Mouse (Mus musculus) myocyte (in vitro differentiated cells): Measurements from ENCODE around the gene Olfr1413.

ENCODE experiments used
- CEBPB ChIP-seq: IDR thresholded peaks from 2 replicates; pipeline ENCODE4 v1.6.1; 2011; ENCODE audit warnings: mild to moderate bottlenecking, moderate library complexity; ENCODE audit not compliant: poor library complexity, insufficient read depth, severe bottlenecking
- MAX ChIP-seq: IDR thresholded peaks from one replicate; pipeline ENCODE4 v1.6.1; 2011; ENCODE audit warnings: low read depth, mild to moderate bottlenecking, control low read depth
- MYOD1 ChIP-seq, 3 experiments: IDR thresholded peaks; one replicate each; pipeline ENCODE4 v1.6.1; 2011; ENCODE audit warnings: control low read depth in 2 of 3, low read depth in 2 of 3, mild to moderate bottlenecking in 2 of 3, moderate library complexity in 1 of 3; ENCODE audit not compliant: insufficient read length in 2 of 3, control insufficient read depth in 1 of 3
- MYOG ChIP-seq, 3 experiments: IDR thresholded peaks; one replicate each; pipeline ENCODE4 v1.6.1; 2011; ENCODE audit warnings: control low read depth in 2 of 3, low read depth in 2 of 3, mild to moderate bottlenecking in 2 of 3; ENCODE audit not compliant: insufficient read length in 2 of 3, control insufficient read depth in 1 of 3, insufficient read depth in 1 of 3
- POLR2A ChIP-seq: IDR thresholded peaks from one replicate; pipeline ENCODE4 v1.6.1; 2011; ENCODE audit warnings: low read depth, mild to moderate bottlenecking, control low read depth, moderate library complexity; ENCODE audit not compliant: insufficient read length
- POLR2AphosphoS2 ChIP-seq: IDR thresholded peaks from one replicate; pipeline ENCODE4 v1.6.1; 2011; ENCODE audit warnings: low read depth, control low read depth; ENCODE audit not compliant: insufficient read length
- SRF ChIP-seq: IDR thresholded peaks from one replicate; pipeline ENCODE4 v1.6.1; 2011; ENCODE audit warnings: low read depth; ENCODE audit not compliant: control insufficient read depth, insufficient read length
- TCF12 ChIP-seq: IDR thresholded peaks from one replicate; pipeline ENCODE4 v1.6.1; 2011; ENCODE audit warnings: mild to moderate bottlenecking, control low read depth; ENCODE audit not compliant: poor library complexity, insufficient read depth, severe bottlenecking
- USF1 ChIP-seq: IDR thresholded peaks from one replicate; pipeline ENCODE4 v1.6.1; 2011; ENCODE audit warnings: low read depth, mild to moderate bottlenecking, control low read depth, moderate library complexity

DNA sequence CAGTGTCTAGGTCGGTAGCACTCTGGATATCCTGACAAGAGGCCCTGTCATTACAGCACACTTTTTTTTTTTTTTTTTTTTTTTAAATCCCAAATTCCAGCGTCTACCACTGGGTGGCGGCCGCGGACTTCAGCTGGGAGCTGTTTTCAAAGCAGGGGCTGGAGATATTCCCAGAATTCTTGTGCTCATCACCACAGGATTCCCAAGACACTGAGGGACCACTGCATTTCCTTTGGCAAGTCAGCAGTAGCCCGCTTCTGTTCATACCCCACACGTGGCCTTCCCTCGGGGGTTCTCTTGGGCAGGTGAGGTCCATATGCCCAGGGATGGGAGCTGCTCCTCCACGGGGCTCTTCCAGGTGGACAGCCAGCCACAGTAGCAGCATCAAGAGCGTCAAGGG, 49.7 kb upstream of the Olfr1413 start:
- TF ChIP-seq TCF12 = no peak
- TF ChIP-seq POLR2A = no peak
- no peak for TF ChIP-seq MYOG (IDR thresholded peaks at IDR 0.05; ENCODE audit: control insufficient read depth in 1 of 3, insufficient read depth in 1 of 3, insufficient read length in 2 of 3, low read depth in 2 of 3)
- TF ChIP-seq CEBPB = no peak
- TF ChIP-seq MAX = no peak
- no peak for TF ChIP-seq MYOD1 (IDR thresholded peaks at IDR 0.05; ENCODE audit: control insufficient read depth in 1 of 3, insufficient read length in 2 of 3, low read depth in 2 of 3)
- TF ChIP-seq USF1 = no peak
- no peak for TF ChIP-seq POLR2AphosphoS2
- no peak for TF ChIP-seq SRF
